Mouse (Mus musculus) lung, postnatal 0 days (tissue): ENCODE data around the gene Fancm.

ENCODE experiments used
- CTCF ChIP-seq: IDR thresholded peaks from 2 replicates; pipeline ENCODE4 v1.5.1; 2016; ENCODE audit warnings: antibody characterized with exemption, mild to moderate bottlenecking
- EP300 ChIP-seq: IDR thresholded peaks from 2 replicates; pipeline ENCODE4 v1.6.1; 2016; ENCODE audit warnings: antibody characterized with exemption, mild to moderate bottlenecking, control low read depth

- TF ChIP-seq CTCF, result no peak
- no peak for TF ChIP-seq EP300
Measured at GRCm38 (mm10) chr12:65048799-65049198, 26.6 kb upstream of the Fancm start.
